Mouse (Mus musculus): Measurements from ENCODE around the gene Cnot4. TPM values are rescaled to one million over a fixed set of nuclear protein-coding genes. Genes with fewer than 3 reads are reported as not detected.
"Not testable (repeated sequence)": the region's sequence is repeated elsewhere in the genome, so short reads cannot be mapped to it uniquely, and the experiment has no call there.

The Cnot4 gene
- 30.1 and 33.2 TPM in 2 replicates for polyA plus RNA-seq (2015; fragmentation: Nextera tagmentation; extraction: Ambion mirVana)

DNA sequence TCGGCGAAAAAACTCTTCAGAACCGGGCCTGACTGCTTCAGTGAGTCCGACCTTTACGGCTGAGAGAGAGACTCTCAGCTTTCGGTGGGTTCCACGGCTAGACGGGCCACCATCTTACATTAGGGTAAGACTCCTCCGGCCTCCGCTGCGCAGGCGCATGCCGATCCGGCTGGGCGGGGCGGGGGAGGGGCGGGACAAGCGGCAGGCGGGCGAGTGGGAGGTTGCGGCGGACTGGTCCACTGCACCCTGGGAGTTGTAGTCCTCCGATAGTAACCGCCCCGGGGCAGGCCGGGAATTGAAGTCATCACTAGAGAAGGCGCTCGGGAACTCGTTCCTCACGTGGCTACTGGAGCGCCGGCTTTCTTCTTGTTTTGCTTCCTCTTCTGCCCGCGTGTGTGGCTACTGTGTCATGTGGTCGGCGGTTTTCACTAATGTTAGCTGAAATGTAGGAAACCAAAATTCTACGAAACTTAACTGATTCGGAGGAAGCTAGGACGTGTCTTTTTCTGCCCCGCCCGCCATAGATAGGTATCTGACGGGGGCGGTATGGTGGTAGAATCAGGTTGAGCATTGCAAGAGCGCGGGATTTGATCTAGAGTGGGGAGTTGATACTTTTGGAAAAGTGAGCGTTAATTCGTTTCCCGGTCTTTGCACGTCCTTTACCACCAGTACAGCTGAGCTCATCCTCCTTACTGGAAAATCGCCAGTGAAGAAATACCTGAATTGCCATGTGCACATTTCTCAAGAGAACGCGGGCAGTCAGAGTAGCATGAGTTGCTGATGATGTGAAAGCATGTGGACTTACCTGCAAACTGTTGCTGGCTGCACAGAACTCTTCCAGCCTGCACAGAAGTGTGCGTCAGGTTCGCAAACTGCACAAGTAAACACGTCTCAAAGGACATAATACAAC lies at the start of gene Cnot4:
Gene Cnot4, minus strand, starts transcription at position 146 of the 910 bp plus-strand sequence.
- under 1% methylated on average over 55 of the region's 55 CpGs for WGBS

DNA sequence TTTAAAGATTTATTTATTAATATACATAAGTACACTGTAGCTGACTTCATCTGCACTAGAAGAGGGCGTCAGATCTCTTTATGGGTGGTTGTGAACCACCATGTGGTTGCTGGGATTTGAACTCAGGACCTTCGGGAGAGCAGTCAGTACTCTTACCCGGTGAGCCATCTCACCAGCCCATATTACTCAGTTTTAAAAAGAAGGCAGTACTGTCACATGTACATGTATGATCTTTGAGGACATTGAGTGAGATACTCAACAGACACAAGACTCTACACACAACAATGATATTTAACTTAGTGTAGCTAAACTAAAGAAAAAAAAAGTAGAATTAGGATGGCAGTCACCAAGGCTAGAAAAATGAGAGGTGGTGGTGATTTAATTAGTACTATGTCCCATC lies 45.8 kb upstream of the Cnot4 start:
- not testable (repeated sequence) for H3K27me3 ChIP-seq; H3K9me3 ChIP-seq; H3K4me1 ChIP-seq (replicated peaks); ATAC-seq (ENCODE audit: low FRiP score, low read depth); H3K9ac ChIP-seq; H3K27ac ChIP-seq (replicated peaks); H3K36me3 ChIP-seq; H3K4me3 ChIP-seq; H3K4me2 ChIP-seq
- WGBS = 97% methylated on average over 3 of the region's 3 CpGs

More for the DNA sequence above, at the start of gene Cnot4:
- H3K27me3 ChIP-seq = no peaks in the 10 kb centered on the region
- peak within 1 kb of the TSS; percentile 56 for H3K4me3 ChIP-seq
- H3K9ac ChIP-seq = peak within 1 kb of the TSS; percentile 77
- peak within 1 kb of the TSS; percentile 93 for H3K27ac ChIP-seq (replicated peaks)
- peaks cover 28% of the 10 kb centered on the region for H3K4me1 ChIP-seq (replicated peaks)
- peak within 1 kb of the TSS; percentile 72 for H3K4me2 ChIP-seq
- H3K36me3 ChIP-seq = no peaks in the 10 kb centered on the region
- H3K9me3 ChIP-seq = no peaks in the 10 kb centered on the region
- peak; percentile 99 for ATAC-seq (ENCODE audit: low FRiP score, low read depth)

DNA sequence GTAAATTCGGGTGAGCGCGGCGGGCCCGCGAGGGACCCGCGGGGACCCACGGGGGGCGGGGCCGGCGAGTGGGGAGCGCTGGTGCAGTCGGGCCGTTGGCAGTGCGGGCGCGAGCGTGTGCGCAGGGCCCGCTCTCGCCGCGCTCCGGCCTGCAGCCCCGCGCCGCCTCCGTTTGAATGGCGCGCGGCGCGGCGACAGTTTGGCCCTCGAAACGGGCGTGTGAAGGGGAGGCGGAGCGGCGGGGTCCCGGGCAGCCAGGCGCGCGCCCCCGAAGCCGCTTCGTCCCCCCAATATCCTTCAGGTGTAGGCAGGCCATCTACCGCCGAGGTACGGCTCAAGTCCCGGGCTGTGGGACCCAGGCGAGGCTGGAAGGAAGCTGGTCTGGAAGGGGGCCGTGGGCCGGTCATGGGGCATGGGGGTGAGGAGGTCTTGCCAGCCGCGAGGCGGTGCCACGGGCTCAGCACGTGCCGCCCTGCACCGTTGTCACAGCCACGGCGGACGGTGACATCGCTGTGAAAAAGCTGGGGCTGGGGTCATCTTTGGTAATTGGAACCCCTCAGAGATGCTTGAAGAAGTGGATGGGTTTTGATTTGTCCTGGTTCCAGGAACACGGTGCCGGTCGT lies 44.2 kb upstream of the Cnot4 start:
- Histone ChIP-seq H3K4me2 (peak overlapping the region; percentile 84), H3K27me3 (no peaks in the 10 kb centered on the region), H3K9me3 (no peaks in the 10 kb centered on the region), H3K4me3 (peak overlapping the region; percentile 99), H3K9ac (peak overlapping the region; percentile 97), H3K36me3 (no peaks in the 10 kb centered on the region), H3K27ac (replicated peaks) (peak overlapping the region; percentile 100), H3K4me1 (replicated peaks) (peaks cover 10% of the 10 kb centered on the region)
- ATAC-seq (ENCODE audit: low FRiP score, low read depth) = peak; percentile 84
- under 1% methylated on average over 55 of the region's 69 CpGs for WGBS

- no peaks in the 10 kb centered on the region for H3K27me3 ChIP-seq
- peak; percentile 95 for ATAC-seq (ENCODE audit: low FRiP score, low read depth)
- H3K4me3 ChIP-seq = peak within 1 kb of the TSS; percentile 99
- peaks cover 10% of the 10 kb centered on the region for H3K4me1 ChIP-seq (replicated peaks)
- WGBS = 3% methylated on average over 33 of the region's 34 CpGs
- no peaks in the 10 kb centered on the region for H3K36me3 ChIP-seq
- peak within 1 kb of the TSS; percentile 84 for H3K4me2 ChIP-seq
- peak within 1 kb of the TSS; percentile 97 for H3K9ac ChIP-seq
- no peaks in the 10 kb centered on the region for H3K9me3 ChIP-seq
- H3K27ac ChIP-seq (replicated peaks) = peak within 1 kb of the TSS; percentile 100
Observed at GRCm38 (mm10) chr6:35176979-35177649, 43.6 kb upstream of the Cnot4 start, which contains the start of gene Nup205. TSS of gene Nup205 (plus strand) at chr6:35177421.

- H3K4me1 ChIP-seq (replicated peaks) = peaks cover under 1% of the 10 kb centered on the region; the same call in 1 of the 2 replicates
- no peak overlapping the region for H3K4me3 ChIP-seq
- H3K36me3 ChIP-seq = no peaks in the 10 kb centered on the region
- H3K4me2 ChIP-seq = no peak overlapping the region
- no peak for ATAC-seq (ENCODE audit: low FRiP score, low read depth)
- H3K27ac ChIP-seq (replicated peaks) = no peak overlapping the region
- H3K9ac ChIP-seq = no peak overlapping the region
- no peaks in the 10 kb centered on the region for H3K27me3 ChIP-seq
- no peaks in the 10 kb centered on the region for H3K9me3 ChIP-seq
- 91% methylated on average over 4 of the region's 4 CpGs for WGBS
Observed at GRCm38 (mm10) chr6:35173181-35173580, 39.7 kb upstream of the Cnot4 start.

GRCm38 (mm10) chr6:35172028-35172427 lies 38.5 kb upstream of the Cnot4 start:
- H3K36me3 ChIP-seq; H3K27me3 ChIP-seq; H3K4me2 ChIP-seq; H3K4me3 ChIP-seq; H3K4me1 ChIP-seq (replicated peaks); ATAC-seq (ENCODE audit: low FRiP score, low read depth); H3K9ac ChIP-seq; H3K27ac ChIP-seq (replicated peaks); H3K9me3 ChIP-seq: not testable (repeated sequence)
- WGBS = 68% methylated on average over 3 of the region's 3 CpGs

- Histone ChIP-seq H3K4me3 (no peak overlapping the region), H3K36me3 (no peaks in the 10 kb centered on the region), H3K27me3 (no peaks in the 10 kb centered on the region), H3K9ac (no peak overlapping the region), H3K27ac (replicated peaks) (no peak overlapping the region), H3K4me2 (no peak overlapping the region), H3K9me3 (no peaks in the 10 kb centered on the region), H3K4me1 (replicated peaks) (no peaks in the 10 kb centered on the region)
- 85% methylated on average over 4 of the region's 4 CpGs for WGBS
- no peak for ATAC-seq (ENCODE audit: low FRiP score, low read depth)
Observed at GRCm38 (mm10) chr6:35169250-35169649, 35.7 kb upstream of the Cnot4 start.

DNA sequence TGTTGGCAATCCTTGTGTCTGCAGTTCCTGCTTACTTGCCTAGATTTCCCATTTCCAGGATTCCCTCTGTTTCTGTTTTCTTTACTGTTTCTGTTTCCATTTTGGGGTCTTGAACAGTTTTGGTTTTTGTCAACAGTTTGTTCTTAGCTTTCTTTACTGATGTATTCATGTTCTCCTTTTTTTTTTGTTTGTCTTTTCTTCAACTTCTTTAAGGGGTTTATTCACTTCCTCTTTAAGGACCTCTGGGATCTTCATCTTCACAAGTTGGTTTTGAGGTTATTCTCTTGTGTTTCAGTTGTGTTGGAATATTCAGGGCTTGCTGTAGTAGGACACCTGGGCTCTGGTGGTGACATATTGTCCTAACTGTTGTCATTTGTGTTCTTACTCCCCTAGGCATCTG lies 21.0 kb upstream of the Cnot4 start:
- Histone ChIP-seq H3K4me2 (no peak overlapping the region), H3K27me3 (no peaks in the 10 kb centered on the region), H3K4me3 (no peak overlapping the region), H3K27ac (replicated peaks) (no peak overlapping the region), H3K4me1 (replicated peaks) (no peaks in the 10 kb centered on the region), H3K36me3 (no peaks in the 10 kb centered on the region), H3K9me3 (no peaks in the 10 kb centered on the region), H3K9ac (no peak overlapping the region)
- no peak for ATAC-seq (ENCODE audit: low FRiP score, low read depth)

DNA sequence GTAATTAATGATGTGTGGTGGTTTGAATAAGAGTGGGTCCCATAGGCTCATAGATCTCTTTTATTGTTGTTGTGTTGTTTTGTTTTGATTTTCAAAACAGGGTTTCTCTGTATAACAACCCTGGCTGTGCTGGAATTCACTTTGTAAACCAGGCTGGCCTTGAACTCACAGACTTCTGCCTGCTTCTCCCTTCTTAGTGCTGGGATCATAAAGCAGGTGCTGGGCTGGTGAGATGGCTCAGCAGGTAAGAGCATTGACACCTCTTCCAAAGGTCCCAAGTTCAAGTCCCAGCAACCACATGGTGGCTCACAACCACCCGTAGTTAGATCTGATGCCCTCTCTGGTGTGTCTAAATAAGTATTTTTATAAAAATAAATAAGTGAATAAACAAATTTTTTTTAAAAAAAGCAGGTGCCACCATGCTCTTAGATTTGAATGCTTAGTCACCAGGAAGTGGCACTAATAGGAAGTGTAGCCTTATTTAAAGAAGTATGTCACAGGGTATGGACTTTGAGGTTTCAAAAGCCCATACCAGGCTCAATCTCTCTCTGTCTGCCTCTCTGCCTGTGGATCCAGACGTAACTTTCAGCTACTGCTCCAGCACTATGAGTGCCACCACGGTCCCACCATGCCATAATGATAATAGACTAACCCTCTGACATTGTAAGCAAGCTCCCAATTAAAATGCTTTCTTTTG lies 14.3 kb upstream of the Cnot4 start:
- Histone ChIP-seq H3K36me3 (no peaks in the 10 kb centered on the region), H3K9me3 (no peaks in the 10 kb centered on the region), H3K27me3 (no peaks in the 10 kb centered on the region), H3K4me2 (no peak overlapping the region), H3K4me3 (no peak overlapping the region), H3K9ac (no peak overlapping the region), H3K27ac (replicated peaks) (no peak overlapping the region), H3K4me1 (replicated peaks) (no peaks in the 10 kb centered on the region)
- WGBS = 86% methylated on average over 3 of the region's 3 CpGs
- no peak for ATAC-seq (ENCODE audit: low FRiP score, low read depth)

DNA sequence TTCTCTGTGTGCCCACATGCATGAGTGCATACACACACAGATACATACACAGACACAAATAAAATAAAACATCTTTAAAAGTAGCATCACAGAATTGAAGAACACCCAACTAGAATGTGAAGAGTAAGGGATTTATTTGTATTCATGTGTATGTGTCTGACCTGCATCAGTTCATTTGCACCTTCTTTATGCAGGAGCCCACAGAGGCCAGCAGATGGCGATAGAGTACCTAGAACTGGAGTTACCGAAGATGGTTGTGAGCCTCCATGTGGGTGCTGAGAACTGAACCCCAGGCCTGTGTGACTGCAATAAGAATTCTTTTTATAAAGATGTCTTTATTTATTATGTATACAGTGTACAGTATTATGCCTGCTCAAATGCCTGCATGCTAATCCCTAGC lies 12.0 kb upstream of the Cnot4 start:
- no peak overlapping the region for H3K9ac ChIP-seq
- H3K27me3 ChIP-seq = no peaks in the 10 kb centered on the region
- no peak overlapping the region for H3K4me2 ChIP-seq
- no peak overlapping the region for H3K27ac ChIP-seq (replicated peaks)
- 91% methylated on average over 2 of the region's 2 CpGs for WGBS
- no peaks in the 10 kb centered on the region for H3K9me3 ChIP-seq
- no peaks in the 10 kb centered on the region for H3K4me1 ChIP-seq (replicated peaks)
- no peak overlapping the region for H3K4me3 ChIP-seq
- no peaks in the 10 kb centered on the region for H3K36me3 ChIP-seq
- no peak for ATAC-seq (ENCODE audit: low FRiP score, low read depth)

GRCm38 (mm10) chr6:35140351-35140750 lies 6.8 kb upstream of the Cnot4 start:
- H3K27ac ChIP-seq (replicated peaks) = no peak overlapping the region
- no peak overlapping the region for H3K9ac ChIP-seq
- no peaks in the 10 kb centered on the region for H3K36me3 ChIP-seq
- H3K4me1 ChIP-seq (replicated peaks) = no peaks in the 10 kb centered on the region
- no peak overlapping the region for H3K4me2 ChIP-seq
- ATAC-seq (ENCODE audit: low FRiP score, low read depth) = no peak
- no peak overlapping the region for H3K4me3 ChIP-seq
- WGBS = 94% methylated on average over 1 of the region's 1 CpGs
- no peaks in the 10 kb centered on the region for H3K27me3 ChIP-seq
- no peaks in the 10 kb centered on the region for H3K9me3 ChIP-seq
